ENCODE assay signal across 25 mouse cellular contexts in genomic region chr1:161262542-161262941, GRCm38 (mm10). TPM values are rescaled to one million over a fixed set of nuclear protein-coding genes. Genes with fewer than 3 reads are reported as not detected.
DNase-seq lines count a peak whose midpoint lies in the region; ATAC-seq lines count a peak whose summit lies in the region.
"Had no signal": no experiment of that assay in that cellular context is flagged by ENCODE, and none has a peak within 500 bp of the region (broad histone marks: within the 10 kb centered on the region; RNA-seq: fewer than 3 reads in every experiment).

No protein-coding gene starts in this region.

- ATAC-seq in intestine, embryonic 14.5 days (replicated peaks; ENCODE audit: low FRiP score, low TSS enrichment, low read depth): 0 out of 2 replicates have a peak, but pooled peaks have one; percentile 55
- ATAC-seq in intestine, embryonic 16.5 days: peak; percentile 89
- ATAC-seq in forebrain, embryonic 16.5 days: no peak
- ATAC-seq: activated CD4-positive, CD25-positive, alpha-beta regulatory T cell, adult 4 months; CD4-positive, CD25-positive, alpha-beta regulatory T cell, adult 4 months; forebrain, embryonic 14.5 days; forebrain, postnatal 0 days; Patski had no signal

- no peak overlapping the region for H3K4me2 ChIP-seq in intestine, embryonic 14.5 days (ENCODE audit: low read length)
- no peak overlapping the region for H3K4me2 ChIP-seq in intestine, embryonic 16.5 days (ENCODE audit: low read depth, low read length)
- H3K4me2 ChIP-seq in forebrain, embryonic 16.5 days (ENCODE audit: low read length): no peak overlapping the region
- H3K4me2 ChIP-seq: embryonic facial prominence, embryonic 12.5 days; forebrain, embryonic 12.5 days had no signal

- H3K27me3 ChIP-seq in intestine, embryonic 14.5 days (replicated peaks; ENCODE audit: control insufficient read depth, insufficient read depth, low read length): no peaks in the 10 kb centered on the region
- no peaks in the 10 kb centered on the region for H3K27me3 ChIP-seq in intestine, embryonic 16.5 days (replicated peaks; ENCODE audit: control insufficient read depth, insufficient read depth, low read length)
- H3K27me3 ChIP-seq in forebrain, embryonic 16.5 days (replicated peaks; ENCODE audit: control insufficient read depth, insufficient read depth, low read length): no peaks in the 10 kb centered on the region
- H3K27me3 ChIP-seq: CH12.LX; embryonic facial prominence, embryonic 12.5 days; forebrain, embryonic 12.5 days had no signal

- WGBS in intestine, embryonic 14.5 days: 79% methylated on average over 2 of the region's 2 CpGs
- 62% methylated on average over 2 of the region's 2 CpGs for WGBS in intestine, embryonic 16.5 days
- WGBS in large intestine, adult 2 months: 27% methylated on average over 2 of the region's 2 CpGs
- WGBS in forebrain, embryonic 16.5 days: 92% methylated on average over 2 of the region's 2 CpGs

- no peak for DNase-seq in intestine, embryonic 14.5 days (ENCODE audit: low spot score)
- DNase-seq in large intestine, adult 2 months (ENCODE audit: low read depth, low spot score): peak; percentile 54
- DNase-seq in gastrocnemius, postnatal 10 days: no peak
- no peak for DNase-seq in cerebellum, adult 8-10 months
- DNase-seq: adrenal gland, adult 2 months; adrenal gland, postnatal 10 days; adrenal gland, postnatal 25 days; B cell, adult 2 months; cerebellum, adult 11 months; cerebellum, adult 18-20 months; cerebellum, adult 9-10 months; cerebellum, postnatal 10 days; cerebellum, postnatal 25 days; forebrain, postnatal 0 days had no signal

- no peaks in the 10 kb centered on the region for H3K9me3 ChIP-seq in intestine, embryonic 14.5 days (ENCODE audit: control insufficient read depth, low read length)
- no peaks in the 10 kb centered on the region for H3K9me3 ChIP-seq in intestine, embryonic 16.5 days (ENCODE audit: control insufficient read depth, low read length)
- H3K9me3 ChIP-seq in forebrain, embryonic 16.5 days (ENCODE audit: control insufficient read depth, low read length): no peaks in the 10 kb centered on the region
- H3K9me3 ChIP-seq: embryonic facial prominence, embryonic 10.5 days; embryonic facial prominence, embryonic 12.5 days; forebrain, embryonic 12.5 days; G1E had no signal

- H3K4me1 ChIP-seq in intestine, embryonic 14.5 days (replicated peaks; ENCODE audit: control insufficient read depth, insufficient read depth, low read length): no peaks in the 10 kb centered on the region
- no peaks in the 10 kb centered on the region for H3K4me1 ChIP-seq in intestine, embryonic 16.5 days (ENCODE audit: control insufficient read depth, insufficient read depth, low read length)
- H3K4me1 ChIP-seq in forebrain, embryonic 16.5 days (replicated peaks; ENCODE audit: control insufficient read depth, insufficient read depth, low read length): no peaks in the 10 kb centered on the region
- H3K4me1 ChIP-seq: embryonic facial prominence, embryonic 10.5 days; embryonic facial prominence, embryonic 12.5 days; forebrain, embryonic 12.5 days had no signal

- H3K27ac ChIP-seq in intestine, embryonic 14.5 days (ENCODE audit: low read depth): no peak overlapping the region
- H3K27ac ChIP-seq in intestine, embryonic 16.5 days (ENCODE audit: low read length): peak overlapping the region; percentile 48; the same call in 1 of the 2 replicates
- H3K27ac ChIP-seq in forebrain, embryonic 16.5 days (ENCODE audit: low read length): no peak overlapping the region
- H3K27ac ChIP-seq: embryonic facial prominence, embryonic 10.5 days; embryonic facial prominence, embryonic 12.5 days; forebrain, embryonic 12.5 days had no signal

- no peaks in the 10 kb centered on the region for H3K36me3 ChIP-seq in intestine, embryonic 14.5 days (ENCODE audit: control insufficient read depth, insufficient read depth, low read length)
- H3K36me3 ChIP-seq in intestine, embryonic 16.5 days (ENCODE audit: control insufficient read depth, insufficient read depth, low read length): no peaks in the 10 kb centered on the region
- no peaks in the 10 kb centered on the region for H3K36me3 ChIP-seq in forebrain, embryonic 16.5 days (ENCODE audit: control insufficient read depth, insufficient read depth)
- H3K36me3 ChIP-seq: embryonic facial prominence, embryonic 10.5 days; embryonic facial prominence, embryonic 12.5 days; forebrain, embryonic 12.5 days; G1E had no signal

- no peak overlapping the region for H3K9ac ChIP-seq in intestine, embryonic 14.5 days (ENCODE audit: low read length)
- H3K9ac ChIP-seq in intestine, embryonic 16.5 days (ENCODE audit: low read depth, low read length): no peak overlapping the region
- no peak overlapping the region for H3K9ac ChIP-seq in forebrain, embryonic 16.5 days (replicated peaks; ENCODE audit: low read depth, low read length)
- H3K9ac ChIP-seq: embryonic facial prominence, embryonic 12.5 days; forebrain, embryonic 12.5 days; forebrain, postnatal 0 days had no signal

- no peak overlapping the region for H3K4me3 ChIP-seq in intestine, embryonic 14.5 days (ENCODE audit: low read depth, low read length)
- H3K4me3 ChIP-seq in intestine, embryonic 16.5 days (ENCODE audit: low read length): no peak overlapping the region
- H3K4me3 ChIP-seq in forebrain, embryonic 16.5 days (replicated peaks; ENCODE audit: low read length): no peak overlapping the region
- H3K4me3 ChIP-seq: embryonic facial prominence, embryonic 10.5 days; embryonic facial prominence, embryonic 12.5 days; forebrain, embryonic 12.5 days had no signal

RNA-seq across cellular contexts. Expression of gene Prdx6, which starts 11.5 kb away (rescaled TPM):
- polyA plus RNA-seq in intestine, embryonic 14.5 days (2014; fragmentation: Nextera tagmentation; extraction: Ambion mirVana): 518 and 523 TPM in 2 replicates
- 488 and 543 TPM in 2 replicates for polyA plus RNA-seq in intestine, embryonic 16.5 days (2015; fragmentation: Nextera tagmentation; extraction: Ambion mirVana)
- 153 and 163 TPM in 2 replicates for polyA plus RNA-seq in large intestine, adult 2 months (2012; rRNA removed)
- total RNA-seq in gastrocnemius, postnatal 10 days (2021): 10 to 100 TPM; 78.5 to 78.8 TPM
- 214 and 245 TPM in 2 replicates for polyA plus RNA-seq in forebrain, embryonic 16.5 days (2015; fragmentation: Nextera tagmentation; extraction: Ambion mirVana)
